Mouse (Mus musculus) megakaryocyte-erythroid progenitor cell, adult 5 weeks (primary cell): ENCODE results near the gene Tmem206. TPM values are rescaled to one million over a fixed set of nuclear protein-coding genes. Genes with fewer than 3 reads are reported as not detected.

Experiments
- polyA plus RNA-seq: library from polyadenylated mRNA; stranded (reverse); fragments of >175 nt; gene quantifications from 2 replicates; pipeline ENCODE4 v1.2.3, GENCODE M21; 2012

Tmem206 gene
- polyA plus RNA-seq: 10.6 and 12.2 TPM in 2 replicates

GRCm38 (mm10) chr1:191325726-191326232 is at the start of gene Tmem206:
Tmem206 (plus strand) TSS chr1:191325912.

GRCm38 (mm10) chr1:191317591-191318196 is 8.0 kb upstream of the Tmem206 start, which contains the start of gene Nenf:
Nenf (minus strand) TSS chr1:191318194.

Other genes starting within 250 kb of the Tmem206 start
- gene Batf3, start 228.1 kb upstream of the Tmem206 start, polyA plus RNA-seq: 9.2 and 12.2 TPM in 2 replicates
- 0.31 and 0.75 TPM in 2 replicates for gene Fam71a, start 161.1 kb upstream of the Tmem206 start, polyA plus RNA-seq
- gene Atf3, start 107.9 kb upstream of the Tmem206 start, polyA plus RNA-seq: 35.3 and 41.6 TPM in 2 replicates
- gene Nenf, start 7.7 kb upstream of the Tmem206 start, polyA plus RNA-seq: 38.1 and 61.4 TPM in 2 replicates
- 69.1 and 77.4 TPM in 2 replicates for gene Ppp2r5a, start 77.4 kb downstream of the Tmem206 start, polyA plus RNA-seq
- 10.8 and 14.7 TPM in 2 replicates for gene Dtl, start 249.6 kb downstream of the Tmem206 start, polyA plus RNA-seq
- gene Ints7, start 249.7 kb downstream of the Tmem206 start, polyA plus RNA-seq: 16.5 and 20.1 TPM in 2 replicates